Mouse (Mus musculus) ES-E14 (cell line): ENCODE measurements at regions not wholly inside any gene's neighbourhood (a gene's known extent, or its start where the extent isn't known, plus 50 kb on each side); places are given as distances from the start of the nearest gene placed in this dataset.

Experiments
- DNase-seq: peaks from one replicate; pipeline ENCODE4 v3.0.0-alpha.2; 2013; ENCODE audit warnings: low read depth, low spot score
- H3K27ac ChIP-seq: 2 replicates; pipeline ENCODE4 v1.5.1; 2012; ENCODE audit warnings: low read depth, mild to moderate bottlenecking, low read length, moderate library complexity, mixed read lengths; ENCODE audit not compliant: poor library complexity, insufficient read depth, severe bottlenecking
- H3K36me3 ChIP-seq: 2 replicates; pipeline ENCODE4 v1.6.1; 2012; ENCODE audit warnings: mild to moderate bottlenecking, low read length, moderate library complexity, mixed read lengths; ENCODE audit not compliant: control insufficient read depth, poor library complexity, insufficient read depth, severe bottlenecking
- H3K4me1 ChIP-seq, 2 experiments: fragments of 150-350 bp in 1 of 2; sonication (generic) in 1 of 2; 2 replicates each; pipeline ENCODE4 v1.6.1; 2012; ENCODE audit warnings: low read length in 2 of 2, mild to moderate bottlenecking in 1 of 2, mixed read lengths in 1 of 2; ENCODE audit not compliant: control insufficient read depth in 2 of 2, insufficient read depth in 2 of 2, poor library complexity in 1 of 2
- H3K4me3 ChIP-seq, 2 experiments: fragments of 150-350 bp in 1 of 2; sonication (generic) in 1 of 2; 2 replicates each; pipeline ENCODE4 v1.5.1; 2012; ENCODE audit warnings: low read length in 2 of 2, low read depth in 1 of 2, mild to moderate bottlenecking in 1 of 2, mixed read lengths in 1 of 2; ENCODE audit not compliant: insufficient read depth in 1 of 2, poor library complexity in 1 of 2, severe bottlenecking in 1 of 2
- H3K9ac ChIP-seq: 2 replicates; pipeline ENCODE4 v1.6.1; 2012; ENCODE audit warnings: low read depth, mild to moderate bottlenecking, low read length, mixed read lengths; ENCODE audit not compliant: poor library complexity, insufficient read depth, severe bottlenecking
- H3K9me3 ChIP-seq: fragments of 150-350 bp; sonication (generic); 2 replicates; pipeline ENCODE4 v1.6.1; 2012; ENCODE audit warnings: low read depth, mild to moderate bottlenecking, low read length; ENCODE audit not compliant: control insufficient read depth, insufficient read depth
- CHD2 ChIP-seq: IDR thresholded peaks from 2 replicates; pipeline ENCODE4 v1.6.1; 2014; ENCODE audit warnings: mild to moderate bottlenecking, low read depth, low read length, inconsistent platforms
- HCFC1 ChIP-seq: IDR thresholded peaks from 2 replicates; pipeline ENCODE4 v1.6.1; 2012; ENCODE audit warnings: low read length, inconsistent platforms, borderline replicate concordance; ENCODE audit not compliant: insufficient read depth
- MAFK ChIP-seq: IDR thresholded peaks from 2 replicates; pipeline ENCODE4 v1.6.1; 2014; ENCODE audit warnings: mild to moderate bottlenecking, low read depth, low read length, inconsistent platforms; ENCODE audit not compliant: insufficient read depth
- ZC3H11A ChIP-seq: IDR thresholded peaks from 2 replicates; pipeline ENCODE4 v1.6.1; 2012; ENCODE audit warnings: low read depth, mild to moderate bottlenecking, inconsistent platforms, low read length, borderline replicate concordance
- ZNF384 ChIP-seq: IDR thresholded peaks from 2 replicates; pipeline ENCODE4 v1.6.1; 2012; ENCODE audit warnings: low read depth, low read length, inconsistent platforms
- in situ Hi-C, 2 experiments: fragments of 600-800 bp; cut with MboI; formaldehyde crosslinking; loops; one replicate each; pipeline ENCODE4 v1.15.1; 2025; ENCODE audit warnings: low sequenced_read_pairs in 2 of 2, inconsistent platforms in 1 of 2; ENCODE audit not compliant: unreplicated experiment in 2 of 2

- peaks cover 1 to 6% of the 10 kb centered on the region in 2 experiments; a peak in 3 of 4 replicates for H3K4me1 ChIP-seq
- TF ChIP-seq MAFK (no peak), ZC3H11A (no peak), HCFC1 (no peak), CHD2 (no peak), ZNF384 (no peak)
- no peaks in the 10 kb centered on the region for H3K36me3 ChIP-seq
- in situ Hi-C loops: no loop called here
- H3K9me3 ChIP-seq: no peaks in the 10 kb centered on the region
- H3K9ac ChIP-seq: no peak overlapping the region
- H3K27ac ChIP-seq: no peak overlapping the region
- no peak overlapping the region for H3K4me3 ChIP-seq
- no peak for DNase-seq
Observed at GRCm38 (mm10) chr4:148376439-148376838, 68.1 kb downstream of the Ubiad1 start.

- no peak overlapping the region for H3K4me3 ChIP-seq
- in situ Hi-C loops: no loop called here
- H3K27ac ChIP-seq: no peak overlapping the region
- no peak overlapping the region for H3K9ac ChIP-seq
- peaks cover 3 to 4% of the 10 kb centered on the region in 2 experiments; a peak in 3 of 4 replicates for H3K4me1 ChIP-seq
- TF ChIP-seq CHD2 (no peak), ZNF384 (no peak), ZC3H11A (no peak), HCFC1 (no peak), MAFK (no peak)
- H3K9me3 ChIP-seq: no peaks in the 10 kb centered on the region
- DNase-seq: no peak
- no peaks in the 10 kb centered on the region for H3K36me3 ChIP-seq
Observed at GRCm38 (mm10) chr4:148371489-148371888, 73.1 kb downstream of the Ubiad1 start.

GRCm38 (mm10) chr4:148367671-148368070 is 76.9 kb downstream of the Ubiad1 start:
- TF ChIP-seq ZNF384 (no peak), MAFK (no peak), ZC3H11A (no peak), CHD2 (no peak), HCFC1 (no peak)
- H3K36me3 ChIP-seq: no peaks in the 10 kb centered on the region
- DNase-seq: no peak
- in situ Hi-C loops: no loop called here
- H3K4me3 ChIP-seq: no peak overlapping the region
- no peak overlapping the region for H3K9ac ChIP-seq
- H3K4me1 ChIP-seq: peaks cover 3 to 8% of the 10 kb centered on the region in 2 experiments; a peak in 3 of 4 replicates
- no peak overlapping the region for H3K27ac ChIP-seq
- H3K9me3 ChIP-seq: no peaks in the 10 kb centered on the region

DNA sequence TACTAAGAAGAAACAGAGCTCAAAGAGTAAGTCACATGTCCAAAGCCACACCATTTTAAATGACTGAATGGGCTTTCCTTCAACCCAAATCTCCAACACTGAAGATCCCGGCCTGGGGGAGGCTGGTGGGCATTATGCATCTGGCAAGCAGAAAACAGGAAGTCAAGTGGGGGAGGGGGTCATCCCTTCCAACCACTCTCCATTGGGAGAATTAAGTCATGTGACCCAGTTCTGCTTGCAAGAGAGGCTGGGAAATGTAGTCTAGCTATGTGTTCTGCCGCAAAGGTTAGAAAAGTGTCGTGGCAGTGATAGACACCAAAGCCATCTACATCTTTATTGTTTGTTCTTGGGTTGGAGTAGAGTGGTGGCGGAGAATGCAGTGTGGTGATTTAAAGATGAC is 78.0 kb upstream of the Disp3 start:
- no peak overlapping the region for H3K27ac ChIP-seq
- H3K9ac ChIP-seq: no peak overlapping the region
- TF ChIP-seq ZNF384 (no peak), HCFC1 (peak; percentile 92), MAFK (no peak), CHD2 (no peak)
- no peak for DNase-seq
- no peaks in the 10 kb centered on the region for H3K9me3 ChIP-seq
- no peak overlapping the region for H3K4me3 ChIP-seq
- H3K4me1 ChIP-seq: peaks cover 0 to 5% of the 10 kb centered on the region in 2 experiments; a peak in 2 of 4 replicates
- in situ Hi-C loops: no loop called here
- H3K36me3 ChIP-seq: no peaks in the 10 kb centered on the region
